Mouse (Mus musculus): Measurements from ENCODE around the gene Rpl11.

- TF ChIP-seq CTCF (IDR thresholded peaks at IDR 0.05; ENCODE audit: extremely low read depth, insufficient read length, insufficient replicate concordance, low read depth, low read length) (no peak), POLR2A (IDR thresholded peaks at IDR 0.05; ENCODE audit: low read depth, low read length) (no peak)
Measured at GRCm38 (mm10) chr4:136027416-136028131, 25.7 kb downstream of the Rpl11 start.
